Mouse (Mus musculus) kidney, postnatal 25 days (tissue): ENCODE measurements at regions not wholly inside any gene's neighbourhood (a gene's known extent, or its start where the extent isn't known, plus 50 kb on each side); places are given as distances from the start of the nearest gene placed in this dataset.

ENCODE experiments used
- DNase-seq, 2 experiments: peaks; one replicate each; pipeline ENCODE4 v3.0.0; 2021; ENCODE audit warnings: mixed read lengths in 2 of 2

DNA sequence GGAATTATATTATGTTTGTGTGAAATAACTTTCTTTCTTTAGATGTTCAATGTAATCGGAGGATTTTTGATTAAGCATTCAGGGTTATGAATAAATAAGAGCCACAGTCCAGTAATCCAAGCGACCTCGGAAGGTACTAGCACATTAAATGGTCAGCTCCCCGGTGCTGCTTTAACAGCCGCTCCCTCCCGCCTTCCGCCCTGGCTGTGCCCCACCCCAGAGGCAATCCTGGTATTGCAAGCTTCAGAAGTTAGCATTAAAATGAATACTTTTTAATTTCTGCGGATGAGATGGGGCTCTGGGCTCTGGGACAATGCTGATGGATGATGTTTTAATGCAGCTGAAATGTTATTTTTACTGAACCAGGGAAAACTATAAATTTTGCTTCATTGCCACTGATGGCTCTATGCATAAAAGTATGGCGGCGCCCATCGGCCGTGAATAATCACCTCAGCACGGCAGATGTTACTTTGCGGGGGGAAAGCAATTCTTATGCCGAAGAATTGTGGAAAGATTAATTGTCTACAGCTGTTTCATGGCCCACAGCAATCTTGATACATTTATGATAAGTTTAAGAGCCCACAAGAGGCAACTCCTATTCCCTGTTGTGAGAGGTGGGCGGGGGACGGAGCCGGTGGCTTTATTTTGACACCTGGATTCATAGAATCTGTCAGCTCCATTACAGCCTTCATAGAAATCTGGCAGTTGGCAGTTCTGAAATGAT lies 136.5 kb downstream of the Gpat3 start:
- no peak for DNase-seq

DNA sequence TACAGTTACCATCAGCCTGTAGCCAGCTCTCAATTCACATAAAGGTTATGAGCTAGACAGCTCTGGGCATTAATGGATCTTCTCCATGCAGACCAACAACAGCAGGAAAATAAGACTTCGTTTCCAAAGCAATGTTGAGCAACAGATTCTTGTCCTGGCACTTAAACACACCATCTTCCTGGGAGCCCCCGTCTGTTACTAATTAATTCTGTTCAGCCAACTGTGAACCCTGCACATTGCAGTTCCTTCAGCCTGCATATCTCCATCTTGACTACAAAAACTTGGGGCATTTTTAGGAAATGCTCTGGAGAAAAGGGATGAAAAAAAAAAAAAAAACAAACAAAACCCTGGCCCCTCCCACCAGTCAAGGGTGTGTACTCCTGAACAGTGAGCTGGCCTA lies 131.2 kb downstream of the Gpat3 start:
- DNase-seq = peak; percentile 25 to 42

DNA sequence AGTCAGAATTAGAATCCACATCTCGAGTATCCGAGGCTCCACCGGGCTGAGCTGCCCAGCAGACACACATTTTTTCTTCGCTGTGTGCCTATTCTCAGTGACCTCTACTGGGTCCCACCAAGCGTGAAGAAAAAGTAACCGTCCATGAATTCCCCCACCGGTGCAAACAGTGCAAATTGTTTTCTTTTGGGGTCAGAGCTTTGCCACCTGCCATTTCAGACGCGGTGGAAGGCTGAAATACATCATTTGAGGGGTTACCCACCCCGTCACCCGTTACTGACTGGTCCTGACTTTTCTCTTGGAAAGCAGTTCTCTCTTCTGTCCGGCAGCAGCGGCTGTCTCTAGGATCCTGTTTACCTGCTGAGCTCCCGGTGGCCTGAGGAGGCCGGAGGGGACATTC lies 105.7 kb downstream of the Gpat3 start:
- no peak for DNase-seq
